Mouse (Mus musculus) layer of hippocampus, postnatal 14 days (tissue): ENCODE results near the gene Hs1bp3. TPM values are rescaled to one million over a fixed set of nuclear protein-coding genes. Genes with fewer than 3 reads are reported as not detected.

Experiments
- DNase-seq, 2 experiments: peaks; one replicate each; pipeline ENCODE4 v3.0.0; 2021 to 2022; ENCODE audit warnings: low spot score in 2 of 2, mixed read lengths in 1 of 2
- total RNA-seq, 2 experiments: library from RNA; stranded (reverse); gene quantifications; 2 replicates each; pipeline ENCODE4 v1.2.3; 2021

The Hs1bp3 gene
- total RNA-seq, 2 experiments from 2014 or later: 10.3 to 11.6 TPM

GRCm38 (mm10) chr12:8301011-8301814 is 12.0 kb upstream of the Hs1bp3 start:
- DNase-seq: no peak

DNA sequence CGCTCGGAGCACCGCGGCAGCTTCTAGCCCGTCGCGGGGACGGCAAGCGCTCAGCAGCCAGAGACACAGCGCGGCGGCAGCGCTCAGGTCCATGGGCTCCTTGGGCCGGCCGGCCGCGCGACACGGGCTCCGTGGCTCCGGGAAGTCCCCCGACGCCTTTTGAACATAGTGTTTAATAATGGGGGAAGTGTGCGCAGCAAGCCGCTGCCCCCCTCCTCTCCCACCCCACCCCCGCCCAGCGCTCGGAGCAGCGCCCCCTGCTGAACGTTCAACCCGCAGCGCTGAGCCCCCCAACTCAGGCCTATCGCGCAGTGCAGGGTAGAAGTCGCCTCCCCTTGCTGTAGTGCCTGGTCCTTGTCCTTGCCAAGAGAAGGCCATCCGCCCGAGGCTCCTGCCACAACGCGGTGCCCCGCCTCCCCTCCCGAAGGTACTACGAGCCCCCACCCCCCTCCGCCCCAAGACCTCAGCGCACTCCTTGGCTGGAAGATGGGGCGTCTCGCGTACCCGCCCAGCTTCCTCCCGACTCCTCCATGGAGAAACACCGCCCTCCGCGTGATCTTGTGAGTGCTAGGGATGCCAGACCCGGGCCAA is 11.3 kb upstream of the Hs1bp3 start, which contains the start of gene Gdf7:
Gene Gdf7, minus strand, starts transcription at position 114 of the 591 bp plus-strand sequence.
- no peak for DNase-seq

DNA sequence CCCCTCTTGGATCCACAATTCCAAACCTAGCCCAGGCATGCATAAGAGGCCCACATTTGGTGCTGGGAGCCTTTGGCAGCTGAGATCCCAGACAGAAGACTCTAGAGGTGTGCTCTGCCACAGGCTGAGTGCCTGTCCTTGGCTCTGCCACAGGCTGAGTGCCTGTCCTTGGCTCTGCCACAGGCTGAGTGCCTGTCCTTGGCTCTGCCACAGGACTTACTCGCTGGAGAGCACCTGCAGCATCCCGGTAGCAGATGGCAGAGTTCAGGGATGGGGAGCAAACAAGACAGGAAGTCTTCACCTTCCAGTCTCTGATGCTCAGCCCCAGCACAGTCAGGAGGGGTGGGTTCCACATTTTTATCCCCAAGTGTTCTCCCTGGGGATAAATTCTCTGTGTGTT is 8.0 kb upstream of the Hs1bp3 start:
- DNase-seq: no peak

GRCm38 (mm10) chr12:8306432-8306831 is 6.8 kb upstream of the Hs1bp3 start:
- DNase-seq: peak; percentile 66 to 74

DNA sequence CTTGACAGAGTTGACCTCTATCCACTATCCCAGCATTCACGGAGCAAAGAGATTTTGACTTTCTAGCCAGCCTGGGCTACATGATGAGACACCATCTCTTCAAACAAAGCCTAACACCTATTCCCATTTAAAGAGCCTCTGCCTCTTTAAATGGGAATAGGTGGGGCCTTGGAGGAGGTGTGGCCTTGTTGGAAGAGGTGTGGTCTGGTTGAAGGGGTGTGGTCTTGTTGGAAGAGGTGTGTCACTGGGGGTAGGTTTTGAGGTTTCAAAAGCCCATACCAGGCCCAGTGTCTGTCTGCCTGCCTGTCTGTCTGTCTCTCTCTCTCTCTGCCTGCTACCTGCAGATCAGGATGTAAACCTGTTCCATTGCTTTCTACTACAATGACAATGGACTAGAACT is 6.3 kb upstream of the Hs1bp3 start:
- no peak for DNase-seq

DNA sequence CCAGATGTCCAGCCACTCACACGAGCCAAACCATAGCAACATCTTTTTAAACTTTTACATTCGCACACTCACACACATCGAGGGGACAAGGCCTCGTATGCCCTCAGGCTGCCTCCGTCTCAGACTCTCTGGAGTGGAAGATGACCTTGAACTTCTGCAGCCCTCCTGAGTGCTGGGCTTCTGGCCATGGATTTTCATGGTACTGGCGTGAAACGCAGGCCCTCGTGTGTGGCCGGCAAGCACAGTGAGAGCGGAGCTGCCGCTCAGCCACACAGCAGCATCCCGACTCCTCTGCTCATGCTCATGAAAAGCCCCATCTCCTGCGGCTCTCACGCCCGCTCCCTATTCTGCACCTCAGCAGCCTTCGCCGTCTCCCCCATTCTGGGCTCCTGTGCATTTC is 2.2 kb upstream of the Hs1bp3 start:
- DNase-seq: no peak

- DNase-seq: no peak
These were observed 966 bp upstream of the Hs1bp3 start for GRCm38 (mm10) chr12:8312266-8312665.

GRCm38 (mm10) chr12:8313773-8314172 is 541 bp downstream of the Hs1bp3 start:
- no peak for DNase-seq

DNA sequence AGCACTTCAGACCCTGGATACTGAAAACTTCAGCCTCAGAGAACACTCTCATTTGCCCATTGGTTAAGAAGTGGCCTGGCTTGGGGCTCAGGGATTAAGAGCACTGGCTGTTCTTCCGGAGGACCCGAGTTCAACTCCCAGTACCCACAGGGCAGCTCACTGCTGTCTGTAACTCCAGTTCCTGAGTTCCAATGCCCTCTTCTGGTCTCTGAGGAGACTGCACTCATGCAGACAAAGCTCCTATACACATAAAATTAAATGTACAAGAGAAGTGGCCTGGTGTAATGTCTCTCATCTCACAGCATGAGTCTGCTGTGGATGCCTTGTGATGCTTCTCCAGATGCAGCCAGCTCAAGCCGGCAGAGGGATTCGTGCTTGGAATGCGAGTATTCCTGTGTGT is 3.3 kb downstream of the Hs1bp3 start:
- no peak for DNase-seq

DNA sequence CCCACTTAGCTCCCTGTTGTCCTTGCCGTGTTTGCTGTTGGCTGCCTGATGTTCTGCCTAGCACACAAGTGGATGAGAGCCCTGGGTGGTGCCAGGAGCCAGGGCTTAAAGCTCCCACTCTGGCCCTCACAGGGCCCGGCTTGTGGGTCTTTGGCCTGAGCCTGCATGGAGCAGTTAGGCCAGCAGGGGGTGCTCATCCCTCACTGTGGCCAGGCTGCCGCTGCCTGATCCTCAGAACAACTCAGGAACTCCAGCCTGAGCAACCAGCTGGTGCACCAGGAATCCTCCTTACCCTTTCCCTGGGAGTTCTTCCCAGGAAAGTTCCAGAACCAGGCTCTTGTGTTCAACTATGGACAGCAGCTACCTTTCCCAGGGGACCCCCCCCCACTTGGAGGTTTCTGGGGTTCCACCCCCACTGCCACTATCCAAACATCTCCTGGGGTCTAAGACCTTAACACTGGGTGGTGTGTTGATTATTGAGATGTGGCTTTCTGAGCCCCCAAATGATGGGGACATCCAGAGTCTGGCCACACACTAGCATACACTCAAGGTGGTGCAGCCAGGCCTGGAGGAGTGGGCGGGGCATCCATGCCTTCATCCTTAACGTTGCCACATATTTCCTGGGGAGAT is 7.0 kb downstream of the Hs1bp3 start:
- peak; percentile 84 to 86 for DNase-seq

GRCm38 (mm10) chr12:8321506-8321905 is 8.3 kb downstream of the Hs1bp3 start:
- no peak for DNase-seq

- DNase-seq: no peak
These were observed 10.9 kb downstream of the Hs1bp3 start for GRCm38 (mm10) chr12:8324086-8324485.

DNA sequence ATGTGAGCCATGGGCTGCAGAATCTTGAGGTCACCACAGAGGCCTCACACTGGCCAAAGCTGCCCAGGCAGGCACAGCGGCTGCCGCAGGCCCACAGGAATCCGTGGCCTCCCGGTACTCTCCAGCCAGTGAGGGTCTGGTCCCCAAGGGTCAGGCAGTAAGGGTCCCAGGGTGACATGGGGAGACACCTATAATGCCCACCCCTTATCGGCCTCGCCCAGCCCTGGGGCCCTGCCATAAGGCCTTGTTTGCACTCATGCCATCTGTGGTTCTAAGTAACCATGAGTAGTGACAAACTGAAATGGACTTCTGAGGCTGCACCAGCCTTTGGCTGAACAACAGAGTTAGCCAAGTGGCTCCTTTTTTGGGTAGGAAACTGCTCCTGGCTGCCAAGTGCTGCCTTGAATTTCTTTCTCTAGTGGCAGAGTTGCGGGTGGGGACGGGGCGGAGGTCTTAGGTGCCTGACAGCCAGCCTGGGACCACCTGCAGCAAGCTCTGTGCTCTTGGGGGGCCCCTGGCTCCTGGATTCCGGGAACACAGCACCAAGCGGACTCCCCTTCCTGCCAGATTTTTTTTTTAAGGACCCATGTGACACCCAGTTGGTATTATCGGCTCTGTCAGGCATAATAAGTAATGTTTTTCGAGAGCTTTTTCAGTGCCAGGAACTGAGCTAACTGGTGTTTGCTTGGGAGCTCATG is 12.2 kb downstream of the Hs1bp3 start:
- peak in 1 of 2 experiments; percentile 65 for DNase-seq

GRCm38 (mm10) chr12:8325943-8326522 is 12.8 kb downstream of the Hs1bp3 start:
- peak; percentile 65 to 75 for DNase-seq

GRCm38 (mm10) chr12:8326825-8327674 is 13.8 kb downstream of the Hs1bp3 start:
- DNase-seq: peak; percentile 96 to 98

- DNase-seq: no peak
These were observed 14.4 kb downstream of the Hs1bp3 start for GRCm38 (mm10) chr12:8327675-8328053.

DNA sequence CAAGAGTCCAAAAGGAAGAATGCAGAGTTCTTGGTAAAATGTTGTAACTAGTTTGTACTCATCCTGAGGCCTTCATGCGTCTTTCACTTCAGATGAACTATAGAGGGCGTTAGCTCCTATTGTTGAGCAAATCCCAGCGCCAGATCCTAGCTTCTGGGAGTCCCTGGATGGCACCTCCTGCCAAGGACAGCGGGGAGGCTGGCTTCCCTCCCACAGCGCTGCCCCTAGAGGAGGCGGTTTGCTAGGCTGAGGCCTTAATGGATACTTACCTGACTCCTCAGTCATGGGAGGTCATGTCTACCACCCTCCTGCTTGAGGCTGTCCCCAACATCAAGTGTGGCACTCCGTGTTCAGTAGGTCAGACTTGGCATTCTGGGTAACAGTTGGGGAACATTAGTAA is 16.0 kb downstream of the Hs1bp3 start:
- DNase-seq: no peak

GRCm38 (mm10) chr12:8331489-8332173 is 18.4 kb downstream of the Hs1bp3 start:
- no peak for DNase-seq

GRCm38 (mm10) chr12:8332174-8332542 is 18.9 kb downstream of the Hs1bp3 start:
- no peak for DNase-seq

GRCm38 (mm10) chr12:8333617-8334016 is 20.4 kb downstream of the Hs1bp3 start:
- DNase-seq: no peak
